Mouse (Mus musculus): ENCODE results near the gene Wscd1.

DNA sequence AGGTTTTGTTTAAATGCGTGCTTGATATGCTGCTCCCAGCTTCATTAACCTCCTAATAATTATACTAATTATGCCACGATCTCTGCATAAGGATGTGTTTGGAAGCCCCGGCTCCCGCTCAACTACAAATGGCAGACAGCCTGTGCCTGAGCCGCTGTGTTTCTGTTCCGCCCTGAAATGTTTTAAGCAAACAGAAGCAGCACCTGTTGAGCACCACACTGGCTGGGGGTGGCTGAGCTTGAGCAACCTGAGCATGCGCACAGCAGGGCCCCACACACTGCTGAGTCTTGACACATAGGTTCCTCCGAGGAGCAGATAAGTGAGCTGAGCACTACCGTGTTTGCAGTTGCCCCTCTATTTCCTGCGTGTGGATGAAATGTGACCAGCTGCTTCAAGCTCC is 71.1 kb downstream of the Wscd1 start:
- TF ChIP-seq CTCF (IDR thresholded peaks at IDR 0.05; ENCODE audit: low read depth) (no peak), EP300 (IDR thresholded peaks at IDR 0.05; ENCODE audit: low read depth) (no peak)
